13 mouse cellular contexts compared by ENCODE assay signal in the genomic region with DNA sequence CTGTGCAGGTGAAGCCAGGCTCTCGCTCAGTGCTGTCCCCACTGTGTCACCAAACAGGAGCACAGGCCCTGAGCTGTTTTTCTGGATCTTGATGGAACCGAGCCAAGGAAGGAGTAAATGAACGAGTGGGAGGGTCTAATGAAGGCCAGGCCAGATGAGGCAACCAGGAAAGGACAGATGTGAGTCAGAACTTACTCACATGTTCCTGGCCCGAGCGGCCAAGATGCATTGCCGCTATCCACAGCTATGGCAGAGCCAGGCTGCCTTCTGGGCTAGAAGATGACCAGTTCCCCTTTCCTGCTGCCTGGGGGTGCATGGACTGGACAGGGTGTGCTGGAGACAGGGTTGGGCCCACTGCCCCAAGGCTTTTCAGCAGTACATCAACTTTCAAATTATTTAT. TPM values are rescaled to one million over a fixed set of nuclear protein-coding genes. Genes with fewer than 3 reads are reported as not detected.
A peak's percentile ranks its signal among the peaks of the same experiment; 100 is the strongest.
DNase-seq lines count a peak whose midpoint lies in the region; ATAC-seq and TF ChIP-seq lines count a peak whose summit lies in the region.
"Had no signal": no experiment of that assay in that cellular context is flagged by ENCODE, and none has a peak within 500 bp of the region (broad histone marks: within the 10 kb centered on the region; RNA-seq: fewer than 3 reads in every experiment).

No protein-coding gene starts in this region.

- H3K27me3 ChIP-seq in kidney, adult 2 months (replicated peaks; ENCODE audit: control insufficient read depth, insufficient read depth, low read length) = no peaks in the 10 kb centered on the region
- no peaks in the 10 kb centered on the region for H3K27me3 ChIP-seq in hindbrain, postnatal 0 days (ENCODE audit: insufficient read depth, low read length)

- peaks cover 14% of the 10 kb centered on the region; the same call in 1 of the 2 replicates for H3K4me1 ChIP-seq in kidney, adult 2 months (ENCODE audit: control insufficient read depth, insufficient read depth, low read length)
- H3K4me1 ChIP-seq in hindbrain, postnatal 0 days (ENCODE audit: insufficient read depth, low read length) = no peaks in the 10 kb centered on the region

- H3K36me3 ChIP-seq in kidney, adult 2 months (ENCODE audit: control insufficient read depth, insufficient read depth, low read length) = no peaks in the 10 kb centered on the region
- H3K36me3 ChIP-seq in hindbrain, postnatal 0 days (ENCODE audit: insufficient read depth, low read length) = no peaks in the 10 kb centered on the region

- no peak overlapping the region for H3K4me2 ChIP-seq in hindbrain, postnatal 0 days (ENCODE audit: low read depth, low read length)

- WGBS in kidney, adult 2 months = 55% methylated on average over 6 of the region's 6 CpGs
- WGBS in hindbrain, postnatal 0 days = 74% methylated on average over 6 of the region's 6 CpGs

- DNase-seq in kidney, adult 2 months = peak; percentile 16
- DNase-seq in kidney, postnatal 14 days = no peak
- DNase-seq in adrenal gland, adult 18-20 months (ENCODE audit: low spot score in 2 of 2) = peak; percentile 56 to 60
- DNase-seq in heart, adult 8-10 months (ENCODE audit: low spot score) = peak; percentile 66
- no peak for DNase-seq in natural killer cell, adult 2 months (ENCODE audit: low spot score in 2 of 2)
- DNase-seq in hindbrain, postnatal 0 days (ENCODE audit: low spot score) = no peak
- DNase-seq: spleen, adult 18-20 months had no signal

- no peak overlapping the region for H3K27ac ChIP-seq in kidney, adult 2 months (ENCODE audit: insufficient read depth, low read depth, low read length)
- H3K27ac ChIP-seq in hindbrain, postnatal 0 days = no peak overlapping the region

- no peak overlapping the region for H3K4me3 ChIP-seq in kidney, adult 2 months (ENCODE audit: insufficient read depth, low read depth, low read length)
- H3K4me3 ChIP-seq in hindbrain, postnatal 0 days (ENCODE audit: low read length) = no peak overlapping the region
- H3K4me3 ChIP-seq: erythroblast, embryonic 14.5 days had no signal

- peak; percentile 40 for ATAC-seq in megakaryocyte, adult 5-6 weeks (ENCODE audit: poor library complexity, severe bottlenecking)
- no peak for ATAC-seq in CD4-positive, CD25-positive, alpha-beta regulatory T cell, adult 4 months
- ATAC-seq in hindbrain, postnatal 0 days = no peak

- TF ChIP-seq CTCF in kidney, adult 2 months (conservative IDR thresholded peaks at IDR 0.05; ENCODE audit: insufficient read depth, insufficient read length, low read depth, low read length) = no peak
- TF ChIP-seq CTCF in hindbrain, postnatal 0 days (IDR thresholded peaks at IDR 0.05; ENCODE audit: low read depth) = no peak

- TF ChIP-seq POLR2A in kidney, adult 2 months (IDR thresholded peaks at IDR 0.05; ENCODE audit: low read depth, low read length) = no peak

- H3K9me3 ChIP-seq in hindbrain, postnatal 0 days (ENCODE audit: low read length) = no peaks in the 10 kb centered on the region

- H3K9ac ChIP-seq in hindbrain, postnatal 0 days (replicated peaks; ENCODE audit: low read length) = no peak overlapping the region

RNA-seq across cellular contexts. Expression of gene Cyb561, which starts 0.3 kb away (rescaled TPM):
- 31.1 and 32.2 TPM in 2 replicates for polyA plus RNA-seq in kidney, adult 2 months (2012; rRNA removed)
- 100 to 1,000 TPM; 168 to 204 TPM for total RNA-seq in adrenal gland, adult 18-20 months (2021)
- 10 to 100 TPM in 1 of 4 experiments, 1 to 10 TPM in 3; 7.5 to 11.0 (median 8.7) TPM for total RNA-seq in heart, adult 8-10 months (2022)
- 0.30 TPM in 1 of 2 replicates, not detected in the other for total RNA-seq in megakaryocyte, adult 5-6 weeks (2015)
- total RNA-seq in megakaryocyte, adult 5-6 weeks (2017) = 0.37 TPM in 1 of 2 replicates, not detected in the other
- polyA plus RNA-seq in CD4-positive, CD25-positive, alpha-beta regulatory T cell, adult 4 months (2017; shearing (Covaris generic)) = 1 to 10 TPM in 1 of 2 experiments, under 1 TPM in 1; 0.48 to 1.7 TPM
- 45.9 and 52.9 TPM in 2 replicates for total RNA-seq in hindbrain, postnatal 0 days (2014; rRNA removed)
- polyA plus RNA-seq in hindbrain, postnatal 0 days (2015; fragmentation: Nextera tagmentation; extraction: Ambion mirVana) = 55.9 and 57.8 TPM in 2 replicates

RNA-seq across cellular contexts. Expression of gene Ace, which starts 14.3 kb away (rescaled TPM):
- polyA plus RNA-seq in kidney, adult 2 months (2012; rRNA removed) = 68.0 and 132 TPM in 2 replicates
- total RNA-seq in adrenal gland, adult 18-20 months (2021) = 10 to 100 TPM; 11.0 to 16.0 TPM
- total RNA-seq in heart, adult 8-10 months (2022) = 10 to 100 TPM; 13.9 to 25.6 (median 19.4) TPM
- 7.3 and 9.0 TPM in 2 replicates for total RNA-seq in megakaryocyte, adult 5-6 weeks (2015)
- 3.2 and 6.9 TPM in 2 replicates for total RNA-seq in megakaryocyte, adult 5-6 weeks (2017)
- polyA plus RNA-seq in CD4-positive, CD25-positive, alpha-beta regulatory T cell, adult 4 months (2017; shearing (Covaris generic)) = not detected
- 31.1 and 35.9 TPM in 2 replicates for total RNA-seq in hindbrain, postnatal 0 days (2014; rRNA removed)
- polyA plus RNA-seq in hindbrain, postnatal 0 days (2015; fragmentation: Nextera tagmentation; extraction: Ambion mirVana) = 10.3 and 11.1 TPM in 2 replicates
- polyA plus RNA-seq: erythroblast, embryonic 14.5 days had no signal

RNA-seq across cellular contexts. Expression of gene Ace3, which starts 41.1 kb away (rescaled TPM):
- polyA plus RNA-seq in kidney, adult 2 months (2012; rRNA removed) = 0.06 and 0.07 TPM in 2 replicates
- not detected for total RNA-seq in adrenal gland, adult 18-20 months (2021)
- not detected for total RNA-seq in heart, adult 8-10 months (2022)
- not detected in 2 replicates for total RNA-seq in megakaryocyte, adult 5-6 weeks (2015)
- total RNA-seq in megakaryocyte, adult 5-6 weeks (2017) = not detected in 2 replicates
- not detected for polyA plus RNA-seq in CD4-positive, CD25-positive, alpha-beta regulatory T cell, adult 4 months (2017; shearing (Covaris generic))
- not detected in 2 replicates for total RNA-seq in hindbrain, postnatal 0 days (2014; rRNA removed)
- polyA plus RNA-seq in hindbrain, postnatal 0 days (2015; fragmentation: Nextera tagmentation; extraction: Ambion mirVana) = not detected in 2 replicates
- total RNA-seq: liver, adult 2 months; midbrain, postnatal 0 days had no signal
- polyA plus RNA-seq: erythroblast, embryonic 14.5 days; intestine, embryonic 14.5 days; liver, adult 2 months; midbrain, postnatal 0 days had no signal

RNA-seq across cellular contexts. Expression of gene Kcnh6, which starts 54.5 kb away (rescaled TPM):
- 0.04 and 0.06 TPM in 2 replicates for polyA plus RNA-seq in kidney, adult 2 months (2012; rRNA removed)
- total RNA-seq in adrenal gland, adult 18-20 months (2021) = under 1 TPM in 1 of 2 experiments, not detected in 1; 0.29 TPM
- total RNA-seq in heart, adult 8-10 months (2022) = not detected
- 0.07 TPM in 1 of 2 replicates, not detected in the other for total RNA-seq in megakaryocyte, adult 5-6 weeks (2015)
- not detected in 2 replicates for total RNA-seq in megakaryocyte, adult 5-6 weeks (2017)
- polyA plus RNA-seq in CD4-positive, CD25-positive, alpha-beta regulatory T cell, adult 4 months (2017; shearing (Covaris generic)) = under 1 TPM in 1 of 2 experiments, not detected in 1; 0.18 TPM
- total RNA-seq in hindbrain, postnatal 0 days (2014; rRNA removed) = 4.3 and 7.9 TPM in 2 replicates
- 2.4 and 3.0 TPM in 2 replicates for polyA plus RNA-seq in hindbrain, postnatal 0 days (2015; fragmentation: Nextera tagmentation; extraction: Ambion mirVana)
- total RNA-seq: liver, adult 2 months had no signal
- polyA plus RNA-seq: erythroblast, embryonic 14.5 days; liver, adult 2 months had no signal

Comparison
In these comparisons a context has a peak if more than half of its experiments do, and no peak if none do; other contexts are left out.
1. DNase-seq: peak in kidney, adult 2 months (single experiment), adrenal gland, adult 18-20 months (2 of 2) and heart, adult 8-10 months (single experiment); none in kidney, postnatal 14 days (single experiment), natural killer cell, adult 2 months (0 of 2) and hindbrain, postnatal 0 days (single experiment).
2. RNA of gene Cyb561, which starts 0.3 kb away (total RNA-seq): 168 to 204 TPM in adrenal gland, adult 18-20 months, 45.9 to 52.9 TPM in hindbrain, postnatal 0 days and 7.5 to 11.0 TPM in heart, adult 8-10 months; 0.30 to 0.37 TPM in megakaryocyte, adult 5-6 weeks; every median in the first group is over 4 times any median in the second.